Mouse (Mus musculus) stomach, postnatal 0 days (tissue): ENCODE results near the gene Pxdc1. TPM values are rescaled to one million over a fixed set of nuclear protein-coding genes. Genes with fewer than 3 reads are reported as not detected.

ENCODE experiments used
- ATAC-seq: fragments of 200-750 bp; cut with Nextera tagmentation; 2 replicates; pipeline ENCODE4 v1.8.0; 2017; ENCODE audit not compliant: low FRiP score, low TSS enrichment
- DNase-seq: peaks from one replicate; pipeline ENCODE4 v3.0.0-alpha.2; 2016; ENCODE audit warnings: low spot score
- H3K27ac ChIP-seq: fragments of 300-500 bp; sonication (generic); replicated peaks from 2 replicates; pipeline ENCODE4 v1.5.1; 2014; ENCODE audit warnings: mild to moderate bottlenecking, control low read depth
- H3K27me3 ChIP-seq: fragments of 300-500 bp; sonication (generic); 2 replicates; pipeline ENCODE4 v1.6.1; 2014; ENCODE audit warnings: low read length; ENCODE audit not compliant: control insufficient read depth, insufficient read depth
- H3K36me3 ChIP-seq: fragments of 300-500 bp; sonication (generic); 2 replicates; pipeline ENCODE4 v1.6.1; 2014; ENCODE audit warnings: low read length, mixed read lengths; ENCODE audit not compliant: control insufficient read depth, insufficient read depth
- H3K4me1 ChIP-seq: fragments of 300-500 bp; sonication (generic); replicated peaks from 2 replicates; pipeline ENCODE4 v1.6.1; 2014; ENCODE audit warnings: antibody characterized with exemption; ENCODE audit not compliant: control insufficient read depth, insufficient read depth
- H3K4me2 ChIP-seq: fragments of 300-500 bp; sonication (generic); replicated peaks from 2 replicates; pipeline ENCODE4 v1.6.1; 2014; ENCODE audit warnings: low read depth, mild to moderate bottlenecking, control low read depth, moderate library complexity
- H3K4me3 ChIP-seq: fragments of 300-500 bp; sonication (generic); 2 replicates; pipeline ENCODE4 v1.5.1; 2014; ENCODE audit warnings: low read depth, low read length, control low read depth
- H3K9ac ChIP-seq: fragments of 300-500 bp; sonication (generic); 2 replicates; pipeline ENCODE4 v1.6.1; 2014; ENCODE audit warnings: mild to moderate bottlenecking, low read length, control low read depth, mixed read lengths
- H3K9me3 ChIP-seq: fragments of 300-500 bp; sonication (generic); 2 replicates; pipeline ENCODE4 v1.6.1; 2016; ENCODE audit warnings: low read length; ENCODE audit not compliant: control insufficient read depth
- CTCF ChIP-seq: IDR thresholded peaks from 2 replicates; pipeline ENCODE4 v1.5.1; 2016; ENCODE audit warnings: antibody characterized with exemption, low read depth, mild to moderate bottlenecking, moderate library complexity
- EP300 ChIP-seq: optimal IDR thresholded peaks from 2 replicates; pipeline ENCODE3; 2016; ENCODE audit warnings: antibody characterized with exemption
- WGBS: fragments of 180-500 bp; shearing (Covaris S2); extraction: QIAGEN DNeasy Blood & Tissue Kit; methylation state at CpG from one replicate; pipeline ENCODE4 v1.1.7; 2014; 5-methylcytosine and 5-hydroxymethylcytosine counted together
- polyA plus RNA-seq: library from polyadenylated mRNA; unstranded; fragments of >200 nt; fragmentation: Nextera tagmentation; extraction: Ambion mirVana; gene quantifications from 2 replicates; pipeline ENCODE4 v1.2.1, GENCODE M21; 2015

Gene Pxdc1
- polyA plus RNA-seq, 1 experiment from 2014 or later: 14.4 TPM

- Histone ChIP-seq H3K27me3 (no peaks in the 10 kb centered on the region), H3K36me3 (no peaks in the 10 kb centered on the region), H3K4me3 (no peak overlapping the region), H3K9me3 (no peaks in the 10 kb centered on the region), H3K9ac (no peak overlapping the region), H3K4me1 (no peaks in the 10 kb centered on the region), H3K4me2 (no peak overlapping the region), H3K27ac (no peak overlapping the region)
- TF ChIP-seq EP300 (no peak), CTCF (no peak)
- 72% methylated on average over 7 of the region's 7 CpGs for WGBS
- ATAC-seq (no peak), DNase-seq (no peak)
Observed at GRCm38 (mm10) chr13:34685008-34685765, 31.9 kb upstream of the Pxdc1 start.

DNA sequence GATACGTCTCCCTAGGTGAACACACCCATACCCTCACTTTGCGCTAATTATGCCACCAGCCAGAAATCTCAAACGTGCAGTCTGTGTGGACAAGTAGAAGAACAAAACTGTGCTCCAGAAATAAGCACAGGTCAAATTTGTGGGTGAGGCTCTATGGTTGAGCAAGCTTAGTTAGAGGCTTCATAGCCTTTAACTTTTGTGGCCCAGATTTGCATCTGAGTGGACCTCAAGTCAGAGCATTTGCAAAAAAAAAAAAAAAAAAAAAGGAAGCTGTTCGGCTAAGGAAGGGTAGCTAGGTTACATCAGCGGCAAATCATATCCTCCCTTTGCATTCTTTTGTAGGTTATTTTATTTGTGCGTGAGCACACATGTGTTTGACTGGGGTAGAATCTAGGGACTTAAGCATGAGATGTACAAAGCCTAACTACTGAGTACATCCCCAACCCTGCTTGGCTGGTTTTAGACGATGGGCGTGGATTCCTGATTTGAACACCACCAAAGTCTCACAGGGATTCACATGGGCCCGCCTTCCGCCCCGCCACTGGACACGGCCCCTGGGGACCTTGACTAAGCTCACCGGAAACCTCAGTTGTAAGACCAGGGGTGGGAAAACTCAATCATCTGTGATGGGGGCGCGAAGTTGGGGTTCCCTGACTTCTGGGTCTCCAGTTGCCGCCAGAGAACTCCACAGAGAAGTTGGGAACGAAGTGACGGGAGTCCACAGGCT is 30.6 kb upstream of the Pxdc1 start:
- Histone ChIP-seq H3K27me3 (no peaks in the 10 kb centered on the region), H3K4me3 (no peak overlapping the region), H3K27ac (no peak overlapping the region), H3K4me2 (no peak overlapping the region), H3K9me3 (no peaks in the 10 kb centered on the region), H3K36me3 (no peaks in the 10 kb centered on the region), H3K4me1 (no peaks in the 10 kb centered on the region), H3K9ac (no peak overlapping the region)
- 88% methylated on average over 18 of the region's 18 CpGs for WGBS
- TF ChIP-seq CTCF (no peak), EP300 (no peak)
- no peak for DNase-seq
- ATAC-seq: no peak

GRCm38 (mm10) chr13:34683270-34683669 is 30.0 kb upstream of the Pxdc1 start:
- Histone ChIP-seq H3K4me1 (no peaks in the 10 kb centered on the region), H3K9ac (no peak overlapping the region), H3K9me3 (no peaks in the 10 kb centered on the region), H3K4me2 (no peak overlapping the region), H3K36me3 (no peaks in the 10 kb centered on the region), H3K4me3 (no peak overlapping the region), H3K27ac (no peak overlapping the region), H3K27me3 (no peaks in the 10 kb centered on the region)
- 77% methylated on average over 9 of the region's 9 CpGs for WGBS
- ATAC-seq (no peak), DNase-seq (no peak)
- no peak for TF ChIP-seq CTCF
- no peak for TF ChIP-seq EP300

DNA sequence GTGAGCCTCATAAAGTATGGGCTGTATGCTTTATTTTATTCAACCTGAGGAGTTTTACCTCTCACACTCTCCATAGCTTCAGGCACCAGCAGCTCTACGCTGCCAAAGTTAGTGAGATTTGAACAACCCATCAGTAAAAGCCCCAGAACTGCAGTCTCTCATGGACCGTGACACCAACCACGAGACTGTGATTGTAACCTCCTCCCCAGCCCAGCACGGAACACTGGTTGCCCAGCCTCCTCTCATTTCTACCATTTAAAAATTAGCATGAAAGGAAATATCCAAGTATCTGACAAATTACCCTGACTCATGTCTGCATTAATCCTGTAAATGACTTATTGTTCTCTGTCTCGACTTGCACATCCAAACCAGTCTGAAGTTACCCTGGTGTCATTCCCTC is 23.2 kb upstream of the Pxdc1 start:
- Histone ChIP-seq H3K27me3 (no peaks in the 10 kb centered on the region), H3K9ac (no peak overlapping the region), H3K9me3 (no peaks in the 10 kb centered on the region), H3K27ac (no peak overlapping the region), H3K4me1 (0 out of 2 replicates have a peak, but pooled peaks cover 2% of the 10 kb centered on the region), H3K4me3 (no peak overlapping the region), H3K36me3 (no peaks in the 10 kb centered on the region), H3K4me2 (no peak overlapping the region)
- no peak for DNase-seq
- 55% methylated on average over 5 of the region's 5 CpGs for WGBS
- ATAC-seq: no peak
- TF ChIP-seq CTCF (no peak), EP300 (no peak)

DNA sequence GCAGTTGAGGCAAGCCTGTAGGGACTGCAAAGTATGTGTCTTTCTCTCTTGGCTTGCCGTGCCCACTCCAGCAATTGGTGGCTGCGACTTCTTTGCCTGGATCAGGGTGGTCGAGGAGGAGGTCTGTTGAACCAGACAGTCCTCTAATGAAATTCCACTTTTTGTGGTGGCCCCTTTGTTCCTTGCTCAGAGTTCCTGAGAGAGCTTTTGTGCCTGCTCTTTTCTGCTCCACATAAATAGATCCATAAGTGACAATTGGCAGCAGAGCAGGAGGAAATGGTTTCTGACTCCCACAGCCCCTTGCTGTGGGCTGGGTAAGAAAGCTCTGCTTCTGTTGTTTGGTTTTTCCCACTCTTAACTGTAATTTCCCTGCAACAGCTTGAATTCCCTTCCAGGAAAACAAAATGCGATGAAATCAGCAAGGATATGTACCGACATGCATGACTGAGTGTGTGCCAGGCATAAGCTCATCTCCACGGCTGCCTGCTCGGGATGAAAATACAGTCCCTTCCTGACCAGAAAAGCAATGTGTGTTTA is 22.6 kb upstream of the Pxdc1 start:
- H3K9ac ChIP-seq: no peak overlapping the region
- ATAC-seq: no peak
- no peaks in the 10 kb centered on the region for H3K9me3 ChIP-seq
- no peaks in the 10 kb centered on the region for H3K36me3 ChIP-seq
- 42% methylated on average over 7 of the region's 7 CpGs for WGBS
- 0 out of 2 replicates have a peak, but pooled peaks cover 2% of the 10 kb centered on the region for H3K4me1 ChIP-seq
- TF ChIP-seq CTCF (no peak), EP300 (no peak)
- H3K27me3 ChIP-seq: no peaks in the 10 kb centered on the region
- H3K4me3 ChIP-seq: no peak overlapping the region
- H3K27ac ChIP-seq: no peak overlapping the region
- DNase-seq: no peak
- H3K4me2 ChIP-seq: no peak overlapping the region

GRCm38 (mm10) chr13:34673354-34673753 is 20.1 kb upstream of the Pxdc1 start:
- no peak overlapping the region for H3K9ac ChIP-seq
- H3K36me3 ChIP-seq: no peaks in the 10 kb centered on the region
- no peaks in the 10 kb centered on the region for H3K9me3 ChIP-seq
- no peaks in the 10 kb centered on the region for H3K27me3 ChIP-seq
- ATAC-seq: no peak
- no peak overlapping the region for H3K4me2 ChIP-seq
- DNase-seq: no peak
- no peak overlapping the region for H3K4me3 ChIP-seq
- 0 out of 2 replicates have a peak, but pooled peaks cover 2% of the 10 kb centered on the region for H3K4me1 ChIP-seq
- H3K27ac ChIP-seq: no peak overlapping the region
- TF ChIP-seq CTCF (no peak), EP300 (no peak)
- WGBS: 74% methylated on average over 5 of the region's 5 CpGs
